Mouse (Mus musculus): ENCODE results near the gene Gm21969.

- TF ChIP-seq CTCF (conservative IDR thresholded peaks at IDR 0.05; ENCODE audit: low read length) (no peak), NANOG (IDR thresholded peaks at IDR 0.05; ENCODE audit: borderline replicate concordance, low read length) (no peak)
Measured at GRCm38 (mm10) chr4:139596715-139597114, 6.3 kb upstream of the Gm21969 start.

Data from E14TG2a.4 (cell line).